Mouse (Mus musculus) E14TG2a.4 (cell line): ENCODE results near the gene Pid1.

Source experiments
- CTCF ChIP-seq: conservative IDR thresholded peaks from 2 replicates; pipeline ENCODE4 v1.5.1; 2014; ENCODE audit warnings: low read length
- NANOG ChIP-seq: IDR thresholded peaks from 2 replicates; pipeline ENCODE4 v1.6.1; 2014; ENCODE audit warnings: borderline replicate concordance, low read length, mixed read lengths

DNA sequence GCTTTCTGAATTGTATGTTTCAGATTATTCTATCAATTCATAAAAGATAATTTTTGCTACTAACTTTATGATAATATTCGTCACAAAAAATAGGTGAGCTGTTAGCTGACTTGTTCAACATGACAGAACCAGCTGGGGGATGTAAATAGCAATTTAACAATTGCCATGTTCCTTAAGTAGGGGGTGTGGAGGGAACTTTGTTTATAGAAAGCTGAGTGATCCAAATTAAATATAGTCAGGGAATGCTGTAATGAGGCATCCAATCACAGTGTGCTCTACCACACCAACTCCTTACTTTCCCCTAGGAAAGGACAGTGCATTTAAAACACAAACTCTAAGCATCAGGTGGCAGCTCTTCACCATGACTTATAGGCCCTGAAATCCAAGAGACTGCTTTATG lies 18.7 kb upstream of the Pid1 start:
- TF ChIP-seq CTCF: no peak
- TF ChIP-seq NANOG: no peak
